Mouse (Mus musculus) erythroblast, embryonic 14.5 days (primary cell): ENCODE data around the gene Mcoln2. TPM values are rescaled to one million over a fixed set of nuclear protein-coding genes. Genes with fewer than 3 reads are reported as not detected.

ENCODE experiments used
- H3K27me3 ChIP-seq: 2 replicates; pipeline ENCODE4 v1.6.1; 2012; ENCODE audit warnings: inconsistent platforms; ENCODE audit not compliant: control insufficient read depth
- H3K36me3 ChIP-seq: 2 replicates; pipeline ENCODE4 v1.6.1; 2012; ENCODE audit warnings: mild to moderate bottlenecking, inconsistent platforms; ENCODE audit not compliant: control insufficient read depth
- H3K4me1 ChIP-seq: 2 replicates; pipeline ENCODE4 v1.6.1; 2012; ENCODE audit warnings: inconsistent platforms; ENCODE audit not compliant: control insufficient read depth
- H3K4me3 ChIP-seq: replicated peaks from 2 replicates; pipeline ENCODE3; 2012; ENCODE audit warnings: moderate library complexity, mild to moderate bottlenecking, inconsistent platforms
- H3K9me3 ChIP-seq: 2 replicates; pipeline ENCODE4 v1.6.1; 2012; ENCODE audit warnings: low read length, inconsistent platforms, mixed read lengths; ENCODE audit not compliant: control insufficient read depth
- GATA1 ChIP-seq: IDR thresholded peaks from 2 replicates; pipeline ENCODE4 v1.6.1; 2012; ENCODE audit warnings: low read length, inconsistent platforms, mixed read lengths
- TAL1 ChIP-seq: IDR thresholded peaks from 3 replicates; pipeline ENCODE4 v1.6.1; 2012; ENCODE audit warnings: low read length, inconsistent platforms, mixed read lengths
- polyA plus RNA-seq: library from polyadenylated mRNA; stranded (reverse); fragments of >175 nt; gene quantifications from 2 replicates; pipeline ENCODE4 v1.2.3, GENCODE M21; 2012

The Mcoln2 gene
- polyA plus RNA-seq, 1 experiment: not detected

DNA sequence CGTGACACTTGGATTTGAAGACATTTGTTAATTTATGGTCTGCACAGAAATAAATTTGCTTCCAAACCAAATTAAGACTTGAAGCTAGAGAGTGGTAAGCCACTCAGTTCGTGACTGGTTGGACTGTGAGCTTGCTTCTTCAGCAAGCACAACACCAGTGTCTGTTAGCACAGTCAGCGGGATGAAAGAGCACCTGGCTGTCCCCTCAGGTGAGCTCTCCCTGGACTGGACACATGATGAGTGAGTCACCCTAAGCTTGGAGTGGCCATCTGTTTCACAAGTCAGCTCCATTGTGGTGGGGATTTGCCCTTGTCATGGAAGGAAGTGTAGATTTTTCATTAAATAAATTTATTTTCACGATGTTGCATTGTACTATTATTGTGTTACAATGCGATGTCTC is 45.5 kb downstream of the Mcoln2 start:
- H3K4me3 ChIP-seq: no peak overlapping the region
- TF ChIP-seq TAL1: no peak
- no peak for TF ChIP-seq GATA1
- no peaks in the 10 kb centered on the region for H3K27me3 ChIP-seq
- H3K4me1 ChIP-seq: no peaks in the 10 kb centered on the region
- no peaks in the 10 kb centered on the region for H3K9me3 ChIP-seq
- no peaks in the 10 kb centered on the region for H3K36me3 ChIP-seq

DNA sequence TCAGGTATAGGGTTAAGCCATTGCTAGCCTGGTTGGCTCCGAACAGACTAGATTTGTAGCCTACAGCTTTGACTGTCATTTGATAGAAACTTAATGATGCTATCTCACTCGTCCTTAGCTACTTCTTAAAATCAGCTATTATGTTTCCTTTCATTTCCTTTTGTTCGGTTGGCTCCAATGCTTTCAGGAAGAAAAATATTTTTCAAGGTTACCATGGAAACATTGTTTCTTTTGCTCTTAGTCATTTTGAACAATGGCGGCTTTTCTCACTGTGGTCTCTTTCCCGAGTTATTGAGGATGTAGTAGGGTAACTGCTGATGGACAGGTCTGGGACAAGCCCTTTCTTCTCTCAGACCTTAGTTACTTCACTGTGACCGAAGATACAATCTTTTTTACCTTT is 46.7 kb downstream of the Mcoln2 start:
- TF ChIP-seq GATA1 (no peak), TAL1 (no peak)
- Histone ChIP-seq H3K36me3 (no peaks in the 10 kb centered on the region), H3K27me3 (no peaks in the 10 kb centered on the region), H3K9me3 (no peaks in the 10 kb centered on the region), H3K4me1 (no peaks in the 10 kb centered on the region), H3K4me3 (no peak overlapping the region)

DNA sequence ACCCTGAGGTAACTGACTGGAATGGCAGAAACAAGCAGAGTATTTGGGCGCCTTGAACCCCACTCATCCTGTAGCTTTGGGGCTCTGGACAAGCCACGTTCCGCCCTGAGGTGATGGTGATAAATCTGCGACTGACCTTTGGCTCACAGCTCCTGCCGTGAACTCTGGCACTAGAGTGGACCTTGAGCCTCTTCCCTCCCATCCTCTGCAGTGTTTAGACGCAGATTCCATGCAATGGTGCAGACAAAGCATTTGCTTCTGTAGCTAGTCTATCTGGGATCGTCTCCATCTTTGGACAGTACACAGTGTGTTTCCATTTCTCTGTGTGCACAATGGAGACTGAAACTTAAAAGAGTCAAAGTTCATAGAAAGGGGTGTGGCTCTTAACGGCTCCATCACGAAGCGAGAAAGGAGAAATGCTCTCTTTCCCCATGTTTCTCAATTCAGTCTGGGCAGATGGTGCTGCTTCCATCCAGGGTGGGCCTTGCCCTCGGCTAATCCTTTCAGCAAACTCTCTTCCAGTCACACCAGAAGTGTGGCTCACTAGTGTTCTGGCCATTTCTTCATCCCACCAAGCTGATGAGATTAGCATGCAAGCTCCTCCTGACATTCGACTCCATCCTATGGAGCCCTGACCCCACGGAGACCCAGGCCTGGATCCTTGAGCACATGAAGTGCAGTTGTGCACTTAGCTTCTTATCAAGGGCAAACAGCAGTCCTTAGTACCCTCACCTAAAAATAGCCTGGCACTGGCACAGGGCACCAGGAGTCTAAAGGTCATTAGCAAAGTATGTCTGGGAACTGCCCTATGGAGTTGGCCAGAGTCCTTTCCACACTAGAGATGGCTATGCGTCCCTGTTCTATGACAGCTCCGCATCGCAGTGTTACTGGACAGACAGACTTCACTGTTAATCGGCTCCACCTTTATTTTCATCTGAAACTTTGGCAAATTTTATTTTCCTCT is 47.4 kb downstream of the Mcoln2 start:
- H3K9me3 ChIP-seq: no peaks in the 10 kb centered on the region
- no peaks in the 10 kb centered on the region for H3K27me3 ChIP-seq
- no peaks in the 10 kb centered on the region for H3K36me3 ChIP-seq
- TF ChIP-seq TAL1 (no peak), GATA1 (no peak)
- H3K4me3 ChIP-seq: no peak overlapping the region
- no peaks in the 10 kb centered on the region for H3K4me1 ChIP-seq

DNA sequence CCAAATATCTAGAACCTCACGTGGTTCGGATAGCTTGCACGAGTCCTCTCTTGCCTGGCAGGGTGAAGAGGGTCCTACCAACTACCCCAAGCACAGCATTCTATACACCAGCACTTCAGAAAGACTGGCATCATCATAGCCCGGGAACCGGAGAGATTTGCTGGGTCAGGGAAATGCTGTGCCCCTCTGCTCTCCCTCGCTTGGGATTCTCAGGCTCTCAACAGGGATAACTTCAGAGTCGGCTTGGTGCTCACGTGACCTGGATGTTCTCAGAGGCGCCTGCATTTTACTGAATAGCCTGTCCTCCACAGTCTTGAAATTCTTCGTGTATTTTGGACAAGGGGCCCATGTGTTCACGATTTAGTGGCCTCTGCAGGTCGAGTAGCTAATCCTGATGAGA is 48.2 kb downstream of the Mcoln2 start:
- Histone ChIP-seq H3K4me3 (no peak overlapping the region), H3K9me3 (no peaks in the 10 kb centered on the region), H3K27me3 (no peaks in the 10 kb centered on the region), H3K36me3 (no peaks in the 10 kb centered on the region), H3K4me1 (no peaks in the 10 kb centered on the region)
- TF ChIP-seq GATA1 (no peak), TAL1 (no peak)

GRCm38 (mm10) chr3:146198803-146199481 is 49.3 kb downstream of the Mcoln2 start:
- Histone ChIP-seq H3K4me1 (no peaks in the 10 kb centered on the region), H3K36me3 (no peaks in the 10 kb centered on the region), H3K4me3 (no peak overlapping the region), H3K9me3 (no peaks in the 10 kb centered on the region), H3K27me3 (no peaks in the 10 kb centered on the region)
- TF ChIP-seq GATA1: no peak
- no peak for TF ChIP-seq TAL1

DNA sequence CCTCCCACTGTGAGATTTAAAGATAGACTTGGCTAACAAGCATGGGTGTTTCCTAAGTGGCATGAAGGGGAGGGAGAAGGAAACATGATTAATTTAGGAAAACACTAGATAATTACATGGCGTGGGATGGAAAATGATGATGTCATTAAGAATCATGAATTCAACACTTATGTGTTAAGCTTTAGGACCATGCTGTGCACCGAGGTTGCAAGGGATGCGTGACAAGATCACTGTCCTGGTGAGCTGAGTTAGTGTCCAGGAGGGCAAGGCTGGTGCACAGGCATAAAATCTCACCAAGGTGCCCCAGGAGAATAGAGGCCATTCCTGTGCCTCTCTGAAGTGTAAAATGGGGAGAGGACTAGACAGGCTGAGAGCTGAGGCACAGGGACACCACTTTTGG is 49.9 kb downstream of the Mcoln2 start:
- Histone ChIP-seq H3K27me3 (no peaks in the 10 kb centered on the region), H3K4me1 (no peaks in the 10 kb centered on the region), H3K4me3 (no peak overlapping the region), H3K36me3 (no peaks in the 10 kb centered on the region), H3K9me3 (no peaks in the 10 kb centered on the region)
- TF ChIP-seq TAL1 (no peak), GATA1 (no peak)

- no peak for TF ChIP-seq TAL1
- no peak for TF ChIP-seq GATA1
- no peaks in the 10 kb centered on the region for H3K36me3 ChIP-seq
These were observed 54.7 kb downstream of the Mcoln2 start for GRCm38 (mm10) chr3:146204375-146204774.

GRCm38 (mm10) chr3:146205305-146205704 is 55.7 kb downstream of the Mcoln2 start:
- no peaks in the 10 kb centered on the region for H3K4me1 ChIP-seq
- no peaks in the 10 kb centered on the region for H3K36me3 ChIP-seq
- H3K4me3 ChIP-seq: no peak overlapping the region
- no peaks in the 10 kb centered on the region for H3K27me3 ChIP-seq
- H3K9me3 ChIP-seq: no peaks in the 10 kb centered on the region
- TF ChIP-seq TAL1: no peak
- no peak for TF ChIP-seq GATA1

More at GRCm38 (mm10) chr3:146204375-146204774, 54.7 kb downstream of the Mcoln2 start:
- no peaks in the 10 kb centered on the region for H3K4me1 ChIP-seq
- no peaks in the 10 kb centered on the region for H3K27me3 ChIP-seq
- H3K4me3 ChIP-seq: no peak overlapping the region
- H3K9me3 ChIP-seq: no peaks in the 10 kb centered on the region

GRCm38 (mm10) chr3:146206635-146207034 is 57.0 kb downstream of the Mcoln2 start:
- TF ChIP-seq GATA1: no peak
- H3K9me3 ChIP-seq: no peaks in the 10 kb centered on the region
- H3K4me1 ChIP-seq: no peaks in the 10 kb centered on the region
- no peak overlapping the region for H3K4me3 ChIP-seq
- H3K36me3 ChIP-seq: no peaks in the 10 kb centered on the region
- no peaks in the 10 kb centered on the region for H3K27me3 ChIP-seq
